Mouse (Mus musculus): ENCODE measurements at regions not wholly inside any gene's neighbourhood (a gene's known extent, or its start where the extent isn't known, plus 50 kb on each side); places are given as distances from the start of the nearest gene placed in this dataset.

- DNase-seq = peak in 1 of 2 experiments; percentile 44
Measured at GRCm38 (mm10) chr13:84345791-84346511, 123.9 kb downstream of the Tmem161b start.

GRCm38 (mm10) chr13:84346569-84346968, 124.5 kb downstream of the Tmem161b start:
- no peak for DNase-seq

- peak; percentile 61 to 69 for DNase-seq
Measured at GRCm38 (mm10) chr13:84347181-84347913, 125.3 kb downstream of the Tmem161b start.

GRCm38 (mm10) chr13:84347914-84348700, 126.0 kb downstream of the Tmem161b start:
- DNase-seq = peak; percentile 98 to 99

GRCm38 (mm10) chr13:84348701-84348975, 126.5 kb downstream of the Tmem161b start:
- DNase-seq = no peak

- peak; percentile 76 to 83 for DNase-seq
Measured at GRCm38 (mm10) chr13:84349001-84349720, 127.1 kb downstream of the Tmem161b start.

- DNase-seq = no peak
Measured at GRCm38 (mm10) chr13:84349721-84350040, 127.6 kb downstream of the Tmem161b start.

GRCm38 (mm10) chr13:84350791-84351190, 128.7 kb downstream of the Tmem161b start:
- DNase-seq = no peak

- no peak for DNase-seq
Measured at GRCm38 (mm10) chr13:84356455-84356854, 134.4 kb downstream of the Tmem161b start.

GRCm38 (mm10) chr13:84360536-84360935, 138.4 kb downstream of the Tmem161b start:
- DNase-seq = no peak

- no peak for DNase-seq
Measured at GRCm38 (mm10) chr13:84364069-84364468, 142.0 kb downstream of the Tmem161b start.

- no peak for DNase-seq
Measured at GRCm38 (mm10) chr13:84365503-84365902, 143.4 kb downstream of the Tmem161b start.

GRCm38 (mm10) chr13:84366017-84366416, 143.9 kb downstream of the Tmem161b start:
- no peak for DNase-seq

- no peak for DNase-seq
Measured at GRCm38 (mm10) chr13:84366839-84367238, 144.7 kb downstream of the Tmem161b start.

GRCm38 (mm10) chr13:84368225-84368624, 146.1 kb downstream of the Tmem161b start:
- no peak for DNase-seq

GRCm38 (mm10) chr13:84374711-84375257, 152.7 kb downstream of the Tmem161b start:
- no peak for DNase-seq

- no peak for DNase-seq
Measured at GRCm38 (mm10) chr13:84375941-84376340, 153.8 kb downstream of the Tmem161b start.

GRCm38 (mm10) chr13:84378553-84379332, 156.6 kb downstream of the Tmem161b start:
- DNase-seq = no peak

- no peak for DNase-seq
Measured at GRCm38 (mm10) chr13:84391554-84391953, 169.5 kb downstream of the Tmem161b start.

GRCm38 (mm10) chr13:84398476-84399344, 176.6 kb downstream of the Tmem161b start:
- no peak for DNase-seq

All from cerebellum, adult 18-20 months (tissue).